Mouse (Mus musculus) lung, adult 2 months (tissue): ENCODE measurements at regions not wholly inside any gene's neighbourhood (a gene's known extent, or its start where the extent isn't known, plus 50 kb on each side); places are given as distances from the start of the nearest gene placed in this dataset.

Source experiments
- DNase-seq: peaks from one replicate; pipeline ENCODE4 v3.0.0; 2022
- H3K4me1 ChIP-seq: fragments of 200-500 bp; 2 replicates; pipeline ENCODE4 v1.6.1; 2011; ENCODE audit warnings: low read length; ENCODE audit not compliant: control insufficient read depth, insufficient read depth
- H3K4me3 ChIP-seq: fragments of 200-500 bp; replicated peaks from 2 replicates; pipeline ENCODE3; 2011; ENCODE audit warnings: low read depth, mild to moderate bottlenecking, control low read depth, low read length; ENCODE audit errors: extremely low read depth
- CTCF ChIP-seq: fragments of 200-500 bp; IDR thresholded peaks from 2 replicates; pipeline ENCODE4 v1.5.1; 2011; ENCODE audit warnings: mild to moderate bottlenecking, low read length, control low read depth; ENCODE audit not compliant: insufficient read depth
- POLR2A ChIP-seq: fragments of 200-500 bp; IDR thresholded peaks from 2 replicates; pipeline ENCODE4 v1.6.1; 2011; ENCODE audit warnings: low read depth, mild to moderate bottlenecking, control low read depth, low read length, borderline replicate concordance; ENCODE audit errors: extremely low read depth
- WGBS: fragments of 180-500 bp; shearing (Covaris S2); methylation state at CpG from one replicate; pipeline ENCODE4 v1.1.7; 2018; 5-methylcytosine and 5-hydroxymethylcytosine counted together

- Histone ChIP-seq H3K4me1 (no peaks in the 10 kb centered on the region), H3K4me3 (no peak overlapping the region)
- peak; percentile 49 for DNase-seq
- TF ChIP-seq POLR2A (no peak), CTCF (no peak)
- 26% methylated on average over 8 of the region's 8 CpGs for WGBS
These were observed 157.7 kb upstream of the Ubr2 start for GRCm38 (mm10) chr17:47168105-47168504.

- Histone ChIP-seq H3K4me1 (no peaks in the 10 kb centered on the region), H3K4me3 (no peak overlapping the region)
- no peak for DNase-seq
- WGBS = 53% methylated on average over 5 of the region's 10 CpGs
- TF ChIP-seq POLR2A (no peak), CTCF (no peak)
These were observed 153.5 kb upstream of the Ubr2 start for GRCm38 (mm10) chr17:47163677-47164340.

- 70% methylated on average over 2 of the region's 2 CpGs for WGBS
- Histone ChIP-seq H3K4me3 (no peak overlapping the region), H3K4me1 (no peaks in the 10 kb centered on the region)
- no peak for DNase-seq
- TF ChIP-seq CTCF (no peak), POLR2A (no peak)
These were observed 152.1 kb upstream of the Ubr2 start for GRCm38 (mm10) chr17:47162459-47162858.

- Histone ChIP-seq H3K4me3 (no peak overlapping the region), H3K4me1 (peaks cover under 1% of the 10 kb centered on the region; the same call in 1 of the 2 replicates)
- peak; percentile 59 for DNase-seq
- 57% methylated on average over 11 of the region's 11 CpGs for WGBS
- TF ChIP-seq POLR2A = no peak
- no peak for TF ChIP-seq CTCF
These were observed 145.9 kb upstream of the Ubr2 start for GRCm38 (mm10) chr17:47156237-47156636.

- peak overlapping the region; percentile 43 for H3K4me3 ChIP-seq
- no peak for TF ChIP-seq CTCF
- no peak for TF ChIP-seq POLR2A
These were observed 141.4 kb upstream of the Ubr2 start for GRCm38 (mm10) chr17:47151557-47152278.

GRCm38 (mm10) chr17:47151193-47151556 lies 140.8 kb upstream of the Ubr2 start:
- DNase-seq = no peak
- 56% methylated on average over 5 of the region's 5 CpGs for WGBS
- TF ChIP-seq CTCF (no peak), POLR2A (no peak)
- Histone ChIP-seq H3K4me3 (no peak overlapping the region), H3K4me1 (peaks cover 2% of the 10 kb centered on the region)

More at GRCm38 (mm10) chr17:47151557-47152278, 141.4 kb upstream of the Ubr2 start:
- peaks cover 2% of the 10 kb centered on the region for H3K4me1 ChIP-seq
- peak; percentile 5 for DNase-seq
- 21% methylated on average over 20 of the region's 20 CpGs for WGBS

- peaks cover 2% of the 10 kb centered on the region for H3K4me1 ChIP-seq
- H3K4me3 ChIP-seq = no peak overlapping the region
- WGBS = 90% methylated on average over 6 of the region's 6 CpGs
- TF ChIP-seq POLR2A (no peak), CTCF (no peak)
- DNase-seq = no peak
These were observed 140.3 kb upstream of the Ubr2 start for GRCm38 (mm10) chr17:47150636-47151035.

- Histone ChIP-seq H3K4me3 (no peak overlapping the region), H3K4me1 (peaks cover 4% of the 10 kb centered on the region)
- peak; percentile 5 for DNase-seq
- TF ChIP-seq CTCF (no peak), POLR2A (no peak)
- WGBS = 55% methylated on average over 13 of the region's 13 CpGs
These were observed 139.3 kb upstream of the Ubr2 start for GRCm38 (mm10) chr17:47149662-47150061.

GRCm38 (mm10) chr17:47149158-47149557 lies 138.8 kb upstream of the Ubr2 start:
- Histone ChIP-seq H3K4me3 (no peak overlapping the region), H3K4me1 (peaks cover 6% of the 10 kb centered on the region)
- TF ChIP-seq CTCF (no peak), POLR2A (no peak)
- 82% methylated on average over 9 of the region's 9 CpGs for WGBS
- DNase-seq = no peak

GRCm38 (mm10) chr17:47146640-47147039 lies 136.3 kb upstream of the Ubr2 start:
- DNase-seq = peak; percentile 20
- peaks cover 14% of the 10 kb centered on the region for H3K4me1 ChIP-seq

More at GRCm38 (mm10) chr17:47146640-47147039, 136.3 kb upstream of the Ubr2 start:
- peak; percentile 36; the same call in 1 of the 2 replicates for TF ChIP-seq CTCF
- no peak for TF ChIP-seq POLR2A
- 95% methylated on average over 4 of the region's 4 CpGs for WGBS
- H3K4me3 ChIP-seq = no peak overlapping the region
